In genomic region chr15:79744742-79745141, GRCm38 (mm10) we compare ENCODE assay signal across 24 mouse cellular contexts. TPM values are rescaled to one million over a fixed set of nuclear protein-coding genes. Genes with fewer than 3 reads are reported as not detected.
A peak's percentile ranks its signal among the peaks of the same experiment; 100 is the strongest.
DNase-seq lines count a peak whose midpoint lies in the region; ATAC-seq lines count a peak whose summit lies in the region.
"Had no signal": no experiment of that assay in that cellular context is flagged by ENCODE, and none has a peak within 500 bp of the region (broad histone marks: within the 10 kb centered on the region; RNA-seq: fewer than 3 reads in every experiment).

No protein-coding gene starts in this region.

- H3K27me3 ChIP-seq in midbrain, embryonic 11.5 days (ENCODE audit: control insufficient read depth, insufficient read depth, low read length): no peaks in the 10 kb centered on the region
- H3K27me3 ChIP-seq in midbrain, embryonic 13.5 days: no peaks in the 10 kb centered on the region
- no peaks in the 10 kb centered on the region for H3K27me3 ChIP-seq in limb, embryonic 13.5 days
- 0 out of 2 replicates have a peak, but pooled peaks cover 3% of the 10 kb centered on the region for H3K27me3 ChIP-seq in forebrain, embryonic 10.5 days (ENCODE audit: poor library complexity, severe bottlenecking)
- H3K27me3 ChIP-seq: CH12.LX; heart, embryonic 15.5 days; hindbrain, embryonic 15.5 days; liver, embryonic 13.5 days; neural tube, embryonic 13.5 days had no signal

- H3K4me3 ChIP-seq in midbrain, embryonic 11.5 days (ENCODE audit: low read depth, low read length): no peak overlapping the region
- H3K4me3 ChIP-seq in midbrain, embryonic 13.5 days (replicated peaks): no peak overlapping the region
- no peak overlapping the region for H3K4me3 ChIP-seq in limb, embryonic 13.5 days
- no peak overlapping the region for H3K4me3 ChIP-seq in forebrain, embryonic 10.5 days
- H3K4me3 ChIP-seq: heart, embryonic 15.5 days; hindbrain, embryonic 15.5 days; left cerebral cortex, adult 2 months; liver, embryonic 13.5 days; neural tube, embryonic 13.5 days had no signal

- H3K36me3 ChIP-seq in midbrain, embryonic 11.5 days (ENCODE audit: control insufficient read depth, insufficient read depth, low read length): no peaks in the 10 kb centered on the region
- H3K36me3 ChIP-seq in midbrain, embryonic 13.5 days: peaks cover under 1% of the 10 kb centered on the region; the same call in 1 of the 2 replicates
- H3K36me3 ChIP-seq in limb, embryonic 13.5 days: peaks cover under 1% of the 10 kb centered on the region
- 0 out of 2 replicates have a peak, but pooled peaks cover under 1% of the 10 kb centered on the region for H3K36me3 ChIP-seq in forebrain, embryonic 10.5 days (replicated peaks)
- H3K36me3 ChIP-seq: heart, embryonic 15.5 days; hindbrain, embryonic 15.5 days; liver, embryonic 13.5 days had no signal

- no peak overlapping the region for H3K27ac ChIP-seq in midbrain, embryonic 11.5 days (ENCODE audit: low read depth, low read length)
- no peak overlapping the region for H3K27ac ChIP-seq in midbrain, embryonic 13.5 days
- no peak overlapping the region for H3K27ac ChIP-seq in limb, embryonic 13.5 days
- no peak overlapping the region for H3K27ac ChIP-seq in forebrain, embryonic 10.5 days
- H3K27ac ChIP-seq: heart, embryonic 15.5 days; hindbrain, embryonic 15.5 days; left cerebral cortex, adult 2 months; liver, embryonic 13.5 days; neural tube, embryonic 13.5 days had no signal

- ATAC-seq in midbrain, embryonic 11.5 days (ENCODE audit: low FRiP score): no peak
- no peak for ATAC-seq in midbrain, embryonic 13.5 days
- no peak for ATAC-seq in limb, embryonic 13.5 days (ENCODE audit: low FRiP score, low read depth)
- ATAC-seq: forebrain, postnatal 0 days had no signal

- 82% methylated on average over 8 of the region's 8 CpGs for WGBS in midbrain, embryonic 11.5 days
- 84% methylated on average over 8 of the region's 8 CpGs for WGBS in midbrain, embryonic 13.5 days
- 75% methylated on average over 8 of the region's 8 CpGs for WGBS in limb, embryonic 13.5 days
- WGBS in forebrain, embryonic 10.5 days: 82% methylated on average over 8 of the region's 8 CpGs

- DNase-seq in midbrain, embryonic 11.5 days (ENCODE audit: low spot score, missing footprints): peak; percentile 69
- DNase-seq in ZHBTc4 (ENCODE audit: low read depth, low spot score): peak; percentile 67
- peak; percentile 34 for DNase-seq in kidney, postnatal 10 days
- DNase-seq in left cerebral cortex, adult 9 months (ENCODE audit: low spot score in 2 of 2): no peak
- DNase-seq in forebrain, embryonic 10.5 days (ENCODE audit: extremely low spot score, low spot score): no peak
- DNase-seq: adrenal gland, postnatal 25 days; B cell, adult 2 months; cerebellum, adult 9-11 months; forebrain, postnatal 0 days; heart, postnatal 36 days; left cerebral cortex, postnatal 4 days; liver, embryonic 13.5 days; lung, adult 2 months; lung, postnatal 14 days; midbrain, embryonic 14.5 days; retina, postnatal 1 day; thymus, adult 18-20 months had no signal

- H3K9me3 ChIP-seq in midbrain, embryonic 11.5 days (ENCODE audit: control insufficient read depth, low read length): no peaks in the 10 kb centered on the region
- H3K9me3 ChIP-seq in midbrain, embryonic 13.5 days: no peaks in the 10 kb centered on the region
- no peaks in the 10 kb centered on the region for H3K9me3 ChIP-seq in limb, embryonic 13.5 days
- H3K9me3 ChIP-seq in forebrain, embryonic 10.5 days: no peaks in the 10 kb centered on the region
- H3K9me3 ChIP-seq: heart, embryonic 15.5 days; hindbrain, embryonic 15.5 days; liver, embryonic 13.5 days; neural tube, embryonic 13.5 days had no signal

- no peak overlapping the region for H3K4me2 ChIP-seq in midbrain, embryonic 11.5 days
- H3K4me2 ChIP-seq in midbrain, embryonic 13.5 days (replicated peaks): no peak overlapping the region
- H3K4me2 ChIP-seq in limb, embryonic 13.5 days (replicated peaks): peak overlapping the region; percentile 11; the same call in 1 of the 2 replicates
- H3K4me2 ChIP-seq: heart, embryonic 15.5 days; hindbrain, embryonic 15.5 days; liver, embryonic 13.5 days; neural tube, embryonic 13.5 days had no signal

- no peak overlapping the region for H3K9ac ChIP-seq in midbrain, embryonic 11.5 days (ENCODE audit: low read length)
- no peak overlapping the region for H3K9ac ChIP-seq in midbrain, embryonic 13.5 days (replicated peaks)
- H3K9ac ChIP-seq in limb, embryonic 13.5 days: no peak overlapping the region
- H3K9ac ChIP-seq: forebrain, postnatal 0 days; heart, embryonic 15.5 days; hindbrain, embryonic 15.5 days; liver, embryonic 13.5 days; neural tube, embryonic 13.5 days had no signal

- H3K4me1 ChIP-seq in midbrain, embryonic 11.5 days (ENCODE audit: control insufficient read depth, insufficient read depth, low read length): peaks cover 11% of the 10 kb centered on the region
- H3K4me1 ChIP-seq in midbrain, embryonic 13.5 days (replicated peaks): peaks cover 25% of the 10 kb centered on the region
- peaks cover 39% of the 10 kb centered on the region for H3K4me1 ChIP-seq in limb, embryonic 13.5 days
- H3K4me1 ChIP-seq in forebrain, embryonic 10.5 days: peaks cover 34% of the 10 kb centered on the region

RNA-seq across cellular contexts. Expression of gene Sun2, which starts 2.4 kb away (rescaled TPM):
- polyA plus RNA-seq in midbrain, embryonic 11.5 days (2014; fragmentation: Nextera tagmentation; extraction: Ambion mirVana): 3.0 and 4.2 TPM in 2 replicates
- 8.4 and 8.5 TPM in 2 replicates for polyA plus RNA-seq in midbrain, embryonic 13.5 days (2015; fragmentation: Nextera tagmentation; extraction: Ambion mirVana)
- 5.5 and 7.8 TPM in 2 replicates for polyA plus RNA-seq in limb, embryonic 13.5 days (2015; fragmentation: Nextera tagmentation; extraction: Ambion mirVana)
- polyA plus RNA-seq in forebrain, embryonic 10.5 days (2016; fragmentation: Nextera tagmentation; extraction: Ambion mirVana): 2.0 and 3.4 TPM in 2 replicates

RNA-seq across cellular contexts. Expression of gene Dnal4, which starts 32.9 kb away (rescaled TPM):
- polyA plus RNA-seq in midbrain, embryonic 11.5 days (2014; fragmentation: Nextera tagmentation; extraction: Ambion mirVana): 62.9 and 72.1 TPM in 2 replicates
- 84.8 and 91.6 TPM in 2 replicates for polyA plus RNA-seq in midbrain, embryonic 13.5 days (2015; fragmentation: Nextera tagmentation; extraction: Ambion mirVana)
- polyA plus RNA-seq in limb, embryonic 13.5 days (2015; fragmentation: Nextera tagmentation; extraction: Ambion mirVana): 69.5 and 74.1 TPM in 2 replicates
- 63.3 and 70.8 TPM in 2 replicates for polyA plus RNA-seq in forebrain, embryonic 10.5 days (2016; fragmentation: Nextera tagmentation; extraction: Ambion mirVana)

RNA-seq across cellular contexts. Expression of gene Gtpbp1, which starts 54.1 kb away (rescaled TPM):
- polyA plus RNA-seq in midbrain, embryonic 11.5 days (2014; fragmentation: Nextera tagmentation; extraction: Ambion mirVana): 31.9 and 37.5 TPM in 2 replicates
- polyA plus RNA-seq in midbrain, embryonic 13.5 days (2015; fragmentation: Nextera tagmentation; extraction: Ambion mirVana): 42.6 and 49.1 TPM in 2 replicates
- 37.1 and 40.8 TPM in 2 replicates for polyA plus RNA-seq in limb, embryonic 13.5 days (2015; fragmentation: Nextera tagmentation; extraction: Ambion mirVana)
- polyA plus RNA-seq in forebrain, embryonic 10.5 days (2016; fragmentation: Nextera tagmentation; extraction: Ambion mirVana): 48.3 and 52.5 TPM in 2 replicates

RNA-seq across cellular contexts. Expression of gene Josd1, which starts 57.0 kb away (rescaled TPM):
- polyA plus RNA-seq in midbrain, embryonic 11.5 days (2014; fragmentation: Nextera tagmentation; extraction: Ambion mirVana): 12.9 and 14.0 TPM in 2 replicates
- polyA plus RNA-seq in midbrain, embryonic 13.5 days (2015; fragmentation: Nextera tagmentation; extraction: Ambion mirVana): 18.4 and 20.6 TPM in 2 replicates
- polyA plus RNA-seq in limb, embryonic 13.5 days (2015; fragmentation: Nextera tagmentation; extraction: Ambion mirVana): 24.8 and 26.7 TPM in 2 replicates
- 16.6 and 18.6 TPM in 2 replicates for polyA plus RNA-seq in forebrain, embryonic 10.5 days (2016; fragmentation: Nextera tagmentation; extraction: Ambion mirVana)

RNA-seq across cellular contexts. Expression of gene Nptxr, which starts 59.8 kb away (rescaled TPM):
- 1.3 and 2.1 TPM in 2 replicates for polyA plus RNA-seq in midbrain, embryonic 11.5 days (2014; fragmentation: Nextera tagmentation; extraction: Ambion mirVana)
- polyA plus RNA-seq in midbrain, embryonic 13.5 days (2015; fragmentation: Nextera tagmentation; extraction: Ambion mirVana): 18.1 and 18.6 TPM in 2 replicates
- polyA plus RNA-seq in limb, embryonic 13.5 days (2015; fragmentation: Nextera tagmentation; extraction: Ambion mirVana): 2.7 and 2.9 TPM in 2 replicates
- polyA plus RNA-seq in forebrain, embryonic 10.5 days (2016; fragmentation: Nextera tagmentation; extraction: Ambion mirVana): 1.6 and 1.7 TPM in 2 replicates

Comparison
In these comparisons a context has a peak if more than half of its experiments do, and no peak if none do; other contexts are left out.
1. DNase-seq: peak in midbrain, embryonic 11.5 days (single experiment), ZHBTc4 (single experiment) and kidney, postnatal 10 days (single experiment); none in left cerebral cortex, adult 9 months (0 of 2) and forebrain, embryonic 10.5 days (single experiment).